Mouse (Mus musculus): ENCODE results near the gene Hoxb8. TPM values are rescaled to one million over a fixed set of nuclear protein-coding genes. Genes with fewer than 3 reads are reported as not detected.

Gene Hoxb8
- polyA plus RNA-seq, 1 experiment from 2014 or later, result 0.71 TPM

GRCm38 (mm10) chr11:96289293-96289692 lies 7.6 kb downstream of the Hoxb8 start:
- Histone ChIP-seq H3K4me1 (ENCODE audit: control insufficient read depth, insufficient read depth, low read length) (peaks cover 11% of the 10 kb centered on the region; the same call in 1 of the 2 replicates), H3K36me3 (ENCODE audit: control insufficient read depth, insufficient read depth, low read length) (no peaks in the 10 kb centered on the region), H3K27me3 (replicated peaks; ENCODE audit: control insufficient read depth, insufficient read depth, low read length) (peaks cover 33% of the 10 kb centered on the region), H3K4me3 (ENCODE audit: low read length) (no peak overlapping the region), H3K9ac (ENCODE audit: low read depth, low read length) (no peak overlapping the region), H3K4me2 (ENCODE audit: low read depth, low read length) (no peak overlapping the region), H3K27ac (ENCODE audit: low read length) (no peak overlapping the region), H3K9me3 (ENCODE audit: control insufficient read depth, low read length) (no peaks in the 10 kb centered on the region)
- ATAC-seq, result no peak
- WGBS, result 36% methylated on average over 21 of the region's 21 CpGs

GRCm38 (mm10) chr11:96289837-96290236 lies 8.1 kb downstream of the Hoxb8 start:
- H3K9ac ChIP-seq (ENCODE audit: low read depth, low read length), result no peak overlapping the region
- 36% methylated on average over 6 of the region's 6 CpGs for WGBS
- H3K4me1 ChIP-seq (ENCODE audit: control insufficient read depth, insufficient read depth, low read length), result peaks cover 11% of the 10 kb centered on the region; the same call in 1 of the 2 replicates
- ATAC-seq, result no peak
- no peak overlapping the region for H3K27ac ChIP-seq (ENCODE audit: low read length)
- H3K4me3 ChIP-seq (ENCODE audit: low read length), result no peak overlapping the region
- no peaks in the 10 kb centered on the region for H3K9me3 ChIP-seq (ENCODE audit: control insufficient read depth, low read length)
- no peak overlapping the region for H3K4me2 ChIP-seq (ENCODE audit: low read depth, low read length)
- peaks cover 33% of the 10 kb centered on the region for H3K27me3 ChIP-seq (replicated peaks; ENCODE audit: control insufficient read depth, insufficient read depth, low read length)
- no peaks in the 10 kb centered on the region for H3K36me3 ChIP-seq (ENCODE audit: control insufficient read depth, insufficient read depth, low read length)

GRCm38 (mm10) chr11:96290705-96291355 lies 9.1 kb downstream of the Hoxb8 start:
- H3K27me3 ChIP-seq (replicated peaks; ENCODE audit: control insufficient read depth, insufficient read depth, low read length), result peaks cover 37% of the 10 kb centered on the region
- no peak overlapping the region for H3K4me2 ChIP-seq (ENCODE audit: low read depth, low read length)
- no peak for ATAC-seq
- H3K4me3 ChIP-seq (ENCODE audit: low read length), result no peak overlapping the region
- peaks cover 15% of the 10 kb centered on the region for H3K4me1 ChIP-seq (ENCODE audit: control insufficient read depth, insufficient read depth, low read length)
- no peak overlapping the region for H3K9ac ChIP-seq (ENCODE audit: low read depth, low read length)
- no peaks in the 10 kb centered on the region for H3K9me3 ChIP-seq (ENCODE audit: control insufficient read depth, low read length)
- no peak overlapping the region; the same call in 1 of the 2 replicates for H3K27ac ChIP-seq (ENCODE audit: low read length)
- no peaks in the 10 kb centered on the region for H3K36me3 ChIP-seq (ENCODE audit: control insufficient read depth, insufficient read depth, low read length)
- WGBS, result 33% methylated on average over 17 of the region's 17 CpGs

- Histone ChIP-seq H3K9me3 (ENCODE audit: control insufficient read depth, low read length) (no peaks in the 10 kb centered on the region), H3K4me3 (ENCODE audit: low read length) (peak within 1 kb of the TSS; percentile 58), H3K4me1 (ENCODE audit: control insufficient read depth, insufficient read depth, low read length) (peaks cover 16% of the 10 kb centered on the region), H3K27ac (ENCODE audit: low read length) (peak within 1 kb of the TSS; percentile 89), H3K36me3 (ENCODE audit: control insufficient read depth, insufficient read depth, low read length) (no peaks in the 10 kb centered on the region), H3K9ac (ENCODE audit: low read depth, low read length) (peak within 1 kb of the TSS; percentile 81), H3K27me3 (replicated peaks; ENCODE audit: control insufficient read depth, insufficient read depth, low read length) (peaks cover 39% of the 10 kb centered on the region), H3K4me2 (ENCODE audit: low read depth, low read length) (peak within 1 kb of the TSS; percentile 65)
- 9% methylated on average over 22 of the region's 22 CpGs for WGBS
- peak; percentile 24; the same call in 1 of the 2 replicates for ATAC-seq
Measured at GRCm38 (mm10) chr11:96291681-96292564, 10.2 kb downstream of the Hoxb8 start, which contains the start of gene Hoxb6. Gene Hoxb6, plus strand, starts transcription at chr11:96292476.

GRCm38 (mm10) chr11:96292565-96293301 lies 11.0 kb downstream of the Hoxb8 start:
- Histone ChIP-seq H3K4me1 (ENCODE audit: control insufficient read depth, insufficient read depth, low read length) (peaks cover 19% of the 10 kb centered on the region), H3K27me3 (replicated peaks; ENCODE audit: control insufficient read depth, insufficient read depth, low read length) (peaks cover 42% of the 10 kb centered on the region), H3K9ac (ENCODE audit: low read depth, low read length) (peak overlapping the region; percentile 81), H3K27ac (ENCODE audit: low read length) (peak overlapping the region; percentile 74), H3K9me3 (ENCODE audit: control insufficient read depth, low read length) (no peaks in the 10 kb centered on the region), H3K4me3 (ENCODE audit: low read length) (peak overlapping the region; percentile 58), H3K4me2 (ENCODE audit: low read depth, low read length) (peak overlapping the region; percentile 65), H3K36me3 (ENCODE audit: control insufficient read depth, insufficient read depth, low read length) (no peaks in the 10 kb centered on the region)
- ATAC-seq, result no peak
- WGBS, result 10% methylated on average over 12 of the region's 12 CpGs

- Histone ChIP-seq H3K4me3 (ENCODE audit: low read length) (peak overlapping the region; percentile 58), H3K27me3 (replicated peaks; ENCODE audit: control insufficient read depth, insufficient read depth, low read length) (peaks cover 42% of the 10 kb centered on the region), H3K27ac (ENCODE audit: low read length) (peak overlapping the region; percentile 74), H3K4me1 (ENCODE audit: control insufficient read depth, insufficient read depth, low read length) (peaks cover 20% of the 10 kb centered on the region), H3K9me3 (ENCODE audit: control insufficient read depth, low read length) (no peaks in the 10 kb centered on the region), H3K4me2 (ENCODE audit: low read depth, low read length) (peak overlapping the region; percentile 65), H3K36me3 (ENCODE audit: control insufficient read depth, insufficient read depth, low read length) (no peaks in the 10 kb centered on the region), H3K9ac (ENCODE audit: low read depth, low read length) (peak overlapping the region; percentile 81)
- no peak for ATAC-seq
- WGBS, result 7% methylated on average over 22 of the region's 22 CpGs
Measured at GRCm38 (mm10) chr11:96293302-96293921, 11.7 kb downstream of the Hoxb8 start.

- Histone ChIP-seq H3K36me3 (ENCODE audit: control insufficient read depth, insufficient read depth, low read length) (no peaks in the 10 kb centered on the region), H3K27me3 (replicated peaks; ENCODE audit: control insufficient read depth, insufficient read depth, low read length) (peaks cover 46% of the 10 kb centered on the region), H3K4me3 (ENCODE audit: low read length) (peak overlapping the region; percentile 58), H3K9me3 (ENCODE audit: control insufficient read depth, low read length) (no peaks in the 10 kb centered on the region), H3K4me2 (ENCODE audit: low read depth, low read length) (peak overlapping the region; percentile 65), H3K9ac (ENCODE audit: low read depth, low read length) (peak overlapping the region; percentile 81), H3K4me1 (ENCODE audit: control insufficient read depth, insufficient read depth, low read length) (peaks cover 20% of the 10 kb centered on the region), H3K27ac (ENCODE audit: low read length) (no peak overlapping the region)
- WGBS, result 2% methylated on average over 32 of the region's 32 CpGs
- ATAC-seq, result peak; percentile 43; the same call in 1 of the 2 replicates
Measured at GRCm38 (mm10) chr11:96294245-96295091, 12.8 kb downstream of the Hoxb8 start.

GRCm38 (mm10) chr11:96295092-96295835 lies 13.6 kb downstream of the Hoxb8 start:
- H3K9ac ChIP-seq (ENCODE audit: low read depth, low read length), result peak overlapping the region; percentile 65
- 0 out of 2 replicates have a peak, but pooled peaks have one; percentile 14 for ATAC-seq
- WGBS, result 2% methylated on average over 30 of the region's 30 CpGs
- H3K36me3 ChIP-seq (ENCODE audit: control insufficient read depth, insufficient read depth, low read length), result no peaks in the 10 kb centered on the region
- H3K4me3 ChIP-seq (ENCODE audit: low read length), result peak overlapping the region; percentile 58
- H3K27me3 ChIP-seq (replicated peaks; ENCODE audit: control insufficient read depth, insufficient read depth, low read length), result peaks cover 49% of the 10 kb centered on the region
- H3K27ac ChIP-seq (ENCODE audit: low read length), result no peak overlapping the region; the same call in 1 of the 2 replicates
- peak overlapping the region; percentile 65 for H3K4me2 ChIP-seq (ENCODE audit: low read depth, low read length)
- H3K9me3 ChIP-seq (ENCODE audit: control insufficient read depth, low read length), result no peaks in the 10 kb centered on the region
- H3K4me1 ChIP-seq (ENCODE audit: control insufficient read depth, insufficient read depth, low read length), result peaks cover 20% of the 10 kb centered on the region
